ENCODE assay signal across 24 mouse cellular contexts in genomic region chr2:166737307-166737706, GRCm38 (mm10). TPM values are rescaled to one million over a fixed set of nuclear protein-coding genes. Genes with fewer than 3 reads are reported as not detected.
DNase-seq lines count a peak whose midpoint lies in the region; ATAC-seq lines count a peak whose summit lies in the region.
"Had no signal": no experiment of that assay in that cellular context is flagged by ENCODE, and none has a peak within 500 bp of the region (broad histone marks: within the 10 kb centered on the region; RNA-seq: fewer than 3 reads in every experiment).

No protein-coding gene starts in this region.

- 41% methylated on average over 7 of the region's 7 CpGs for WGBS in embryonic facial prominence, embryonic 13.5 days
- 84% methylated on average over 7 of the region's 7 CpGs for WGBS in embryonic facial prominence, embryonic 10.5 days

- no peak for ATAC-seq in embryonic facial prominence, embryonic 13.5 days (ENCODE audit: insufficient number of reproducible peaks, insufficient read depth, low FRiP score, low TSS enrichment, low read depth)
- ATAC-seq: activated CD4-positive, CD25-positive, alpha-beta regulatory T cell, adult 4 months; CD4-positive, CD25-positive, alpha-beta regulatory T cell, adult 4 months; forebrain, embryonic 13.5 days; forebrain, embryonic 15.5 days; Patski had no signal

- H3K36me3 ChIP-seq in embryonic facial prominence, embryonic 13.5 days = no peaks in the 10 kb centered on the region
- H3K36me3 ChIP-seq in embryonic facial prominence, embryonic 10.5 days (replicated peaks) = no peaks in the 10 kb centered on the region
- H3K36me3 ChIP-seq: forebrain, embryonic 15.5 days; G1E had no signal

- peak overlapping the region; percentile 39; the same call in 1 of the 2 replicates for H3K27ac ChIP-seq in embryonic facial prominence, embryonic 13.5 days
- no peak overlapping the region for H3K27ac ChIP-seq in embryonic facial prominence, embryonic 10.5 days (replicated peaks)
- H3K27ac ChIP-seq: forebrain, embryonic 13.5 days; forebrain, embryonic 15.5 days had no signal

- H3K9ac ChIP-seq in embryonic facial prominence, embryonic 13.5 days = no peak overlapping the region
- H3K9ac ChIP-seq: forebrain, embryonic 13.5 days; forebrain, embryonic 15.5 days had no signal

- peaks cover 22% of the 10 kb centered on the region for H3K4me1 ChIP-seq in embryonic facial prominence, embryonic 13.5 days
- H3K4me1 ChIP-seq in embryonic facial prominence, embryonic 10.5 days = peaks cover 37% of the 10 kb centered on the region

- H3K9me3 ChIP-seq in embryonic facial prominence, embryonic 13.5 days = no peaks in the 10 kb centered on the region
- no peaks in the 10 kb centered on the region for H3K9me3 ChIP-seq in embryonic facial prominence, embryonic 10.5 days
- H3K9me3 ChIP-seq: forebrain, embryonic 13.5 days; forebrain, embryonic 15.5 days; G1E had no signal

- no peaks in the 10 kb centered on the region for H3K27me3 ChIP-seq in embryonic facial prominence, embryonic 13.5 days
- H3K27me3 ChIP-seq in embryonic facial prominence, embryonic 10.5 days (replicated peaks; ENCODE audit: low read depth, poor library complexity, severe bottlenecking) = no peaks in the 10 kb centered on the region
- H3K27me3 ChIP-seq: CH12.LX; forebrain, embryonic 13.5 days; forebrain, embryonic 15.5 days had no signal

- no peak for DNase-seq in embryonic facial prominence, embryonic 10.5 days (ENCODE audit: low spot score)
- peak; percentile 19 for DNase-seq in kidney, postnatal 10 days
- DNase-seq in kidney, adult 8-10 months = no peak
- peak; percentile 70 to 72 for DNase-seq in right cerebral cortex, postnatal 10 days (ENCODE audit: low spot score in 2 of 2)
- no peak for DNase-seq in right cerebral cortex, adult 18-20 months
- peak; percentile 55 for DNase-seq in right cerebral cortex, postnatal 4 days
- DNase-seq in right cerebral cortex, adult 2 months (ENCODE audit: low spot score in 2 of 2) = no peak
- DNase-seq: adrenal gland, adult 8-10 months; adrenal gland, postnatal 14 days; adrenal gland, postnatal 36 days; B cell, adult 2 months; cerebellum, adult 11-12 months; cerebellum, adult 2 months; cerebellum, adult 9-10 months; cerebellum, postnatal 10 days; cerebellum, postnatal 25 days had no signal

- no peak overlapping the region for H3K4me2 ChIP-seq in embryonic facial prominence, embryonic 13.5 days
- H3K4me2 ChIP-seq: forebrain, embryonic 13.5 days; forebrain, embryonic 15.5 days had no signal

- no peak overlapping the region for H3K4me3 ChIP-seq in embryonic facial prominence, embryonic 13.5 days
- H3K4me3 ChIP-seq in embryonic facial prominence, embryonic 10.5 days = no peak overlapping the region
- H3K4me3 ChIP-seq: forebrain, embryonic 13.5 days; forebrain, embryonic 15.5 days had no signal

RNA-seq across cellular contexts. Expression of gene Prex1, which starts 23.7 kb away (rescaled TPM):
- 28.4 and 28.5 TPM in 2 replicates for polyA plus RNA-seq in embryonic facial prominence, embryonic 13.5 days (2015; fragmentation: Nextera tagmentation; extraction: Ambion mirVana)
- 32.6 and 35.2 TPM in 2 replicates for polyA plus RNA-seq in embryonic facial prominence, embryonic 10.5 days (2016; fragmentation: Nextera tagmentation; extraction: Ambion mirVana)

RNA-seq across cellular contexts. Expression of gene Trp53rkb, which starts 55.0 kb away (rescaled TPM):
- polyA plus RNA-seq in embryonic facial prominence, embryonic 13.5 days (2015; fragmentation: Nextera tagmentation; extraction: Ambion mirVana) = 10.4 and 11.3 TPM in 2 replicates
- 10.6 and 12.0 TPM in 2 replicates for polyA plus RNA-seq in embryonic facial prominence, embryonic 10.5 days (2016; fragmentation: Nextera tagmentation; extraction: Ambion mirVana)

Comparison
In these comparisons a context has a peak if more than half of its experiments do, and no peak if none do; other contexts are left out.
1. DNase-seq: peak in kidney, postnatal 10 days (single experiment), right cerebral cortex, postnatal 10 days (2 of 2) and right cerebral cortex, postnatal 4 days (single experiment); none in embryonic facial prominence, embryonic 10.5 days (single experiment), kidney, adult 8-10 months (0 of 2), right cerebral cortex, adult 18-20 months (single experiment) and right cerebral cortex, adult 2 months (0 of 2).